Mouse (Mus musculus): ENCODE results near the gene Wdr20.
A peak's percentile ranks its signal among the peaks of the same experiment; 100 is the strongest.
"Not testable (repeated sequence)": the region's sequence is repeated elsewhere in the genome, so short reads cannot be mapped to it uniquely, and the experiment has no call there.

Gene Wdr20

GRCm38 (mm10) chr12:110737170-110738157 is at the start of gene Wdr20:
Gene Wdr20 (plus strand): TSS chr12:110737944.
- DNase-seq: peak; percentile 99

DNA sequence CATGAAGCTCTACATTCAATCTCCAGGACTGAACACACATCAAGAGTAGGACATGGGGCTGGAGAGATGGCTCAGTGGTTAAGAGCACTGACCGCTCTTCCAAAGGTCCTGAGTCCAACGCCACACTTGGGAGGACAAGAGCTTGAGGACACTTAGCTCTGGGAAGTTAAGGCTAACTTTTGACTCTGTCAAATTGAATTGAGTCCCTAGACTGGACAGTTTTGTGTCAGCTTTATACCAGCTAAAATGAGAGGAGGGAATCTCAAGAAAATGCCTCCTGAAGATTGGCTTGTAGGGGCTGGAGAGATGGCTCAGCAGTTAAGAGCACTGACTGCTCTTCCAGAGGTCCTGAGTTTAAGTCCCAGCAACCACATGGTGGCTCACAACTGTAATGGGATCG is 48.8 kb upstream of the Wdr20 start:
- DNase-seq: not testable (repeated sequence)

DNA sequence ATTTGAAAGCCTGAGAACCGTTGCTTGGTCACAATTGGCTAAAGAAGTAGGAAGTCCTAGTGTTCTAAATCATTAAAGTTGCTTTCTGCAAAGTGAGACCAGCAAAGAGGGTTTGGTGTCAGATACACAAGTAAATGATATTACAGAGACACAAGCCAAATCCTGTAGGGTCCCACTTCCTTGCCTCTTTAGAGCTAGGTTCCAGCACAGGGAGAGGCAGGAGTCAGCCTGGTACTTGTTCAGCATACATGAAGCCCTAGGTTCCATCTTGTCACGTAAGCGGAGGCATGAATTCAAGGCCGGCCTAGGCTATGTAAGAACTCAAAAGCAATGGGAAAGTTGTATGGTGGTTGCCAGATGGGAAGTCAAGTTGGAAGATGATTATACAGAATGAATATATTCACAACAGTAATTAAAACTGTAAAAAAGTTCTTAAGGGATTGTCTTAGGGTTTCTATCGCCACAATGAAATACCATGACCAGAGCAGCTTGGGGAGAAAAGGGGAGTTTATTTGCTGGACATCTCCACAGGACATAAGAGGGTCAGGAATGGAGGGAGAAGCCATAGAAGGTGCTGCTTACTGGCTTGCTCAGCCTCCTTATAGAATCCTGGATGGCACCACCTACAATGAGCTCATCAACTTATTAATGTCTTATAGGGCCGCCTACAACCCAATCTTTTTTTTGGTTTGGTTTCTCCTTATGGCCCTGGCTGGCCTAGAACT is 47.7 kb upstream of the Wdr20 start:
- no peak for DNase-seq

DNA sequence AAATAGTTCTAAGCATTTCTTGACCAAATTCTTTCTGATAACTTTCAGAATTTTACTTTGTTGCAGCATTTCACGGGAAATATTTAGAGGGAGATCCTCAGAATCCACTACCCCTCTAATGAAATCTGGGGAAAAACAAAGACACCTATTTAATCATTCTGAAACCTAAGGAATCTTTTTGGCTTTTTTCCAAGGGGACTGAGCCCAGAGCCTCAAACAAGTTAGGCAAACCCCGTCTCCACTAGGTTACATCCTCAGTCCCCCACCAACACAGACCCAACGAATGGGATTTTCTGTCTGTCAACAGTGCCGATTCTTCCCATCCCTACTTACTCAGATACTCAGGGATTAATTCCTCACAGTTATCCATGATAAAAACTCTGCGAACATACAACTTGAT is 44.4 kb upstream of the Wdr20 start:
- not testable (repeated sequence) for DNase-seq

GRCm38 (mm10) chr12:110695676-110696171 is 42.0 kb upstream of the Wdr20 start:
- peak; percentile 54 for DNase-seq

DNA sequence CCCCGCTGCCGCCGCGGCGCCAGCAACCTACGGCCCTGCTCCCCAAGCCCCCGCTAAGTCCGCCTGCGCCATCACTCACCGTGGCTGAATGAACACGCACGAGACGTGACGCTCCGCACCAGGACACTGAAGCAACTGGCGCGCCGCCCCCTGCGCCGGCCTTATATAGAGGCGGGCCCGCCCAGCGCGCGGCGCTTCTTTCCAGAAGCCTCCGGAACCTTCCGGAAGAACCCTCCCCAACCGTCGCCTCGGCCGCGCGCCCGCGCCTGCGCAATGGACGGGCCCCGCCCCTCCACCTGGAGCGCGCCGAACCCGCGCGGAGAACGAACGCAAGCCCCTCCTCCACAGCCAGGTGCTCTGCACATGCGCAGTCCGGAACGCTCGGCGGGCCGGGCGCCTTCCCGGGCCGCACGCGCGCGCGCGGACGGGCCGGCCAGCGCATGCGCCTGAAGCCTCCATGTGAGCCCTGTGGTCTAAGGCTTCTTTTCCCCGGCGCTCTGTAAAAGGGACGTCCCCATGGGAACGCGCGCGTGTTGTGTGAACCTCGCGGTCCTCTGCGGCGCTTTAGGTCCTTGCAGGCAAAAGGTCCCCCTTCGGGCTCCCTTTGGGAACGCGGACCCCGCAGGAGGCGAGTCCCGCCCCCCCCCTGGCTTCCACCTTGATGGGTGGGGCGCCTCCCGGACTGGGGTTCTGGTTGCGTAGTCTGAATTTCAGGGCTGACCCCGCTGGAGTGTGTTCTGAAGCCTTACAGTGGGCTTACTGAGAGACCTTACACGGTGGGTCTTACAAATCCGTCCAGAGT is 41.4 kb upstream of the Wdr20 start:
- DNase-seq: peak; percentile 99

DNA sequence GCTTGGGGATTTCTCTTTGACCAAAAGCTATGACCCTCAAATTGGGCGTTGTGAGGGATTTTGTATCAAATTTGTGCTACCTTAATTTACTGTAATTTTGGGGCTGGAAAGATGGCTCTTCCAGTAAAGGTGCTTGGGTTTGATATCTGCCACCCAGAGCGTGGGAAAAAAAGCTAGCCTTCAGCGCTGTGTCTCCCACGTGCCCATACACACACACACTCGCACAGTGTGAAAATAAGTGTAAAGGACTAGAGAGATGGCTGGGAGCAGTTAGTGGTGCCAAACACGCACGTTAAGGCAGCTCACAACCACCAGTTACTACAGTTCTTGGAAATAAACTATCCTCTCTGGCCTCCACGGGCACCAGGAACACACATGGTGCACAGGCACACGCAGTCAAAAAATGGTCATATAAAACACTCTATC is 40.8 kb upstream of the Wdr20 start:
- no peak for DNase-seq

DNA sequence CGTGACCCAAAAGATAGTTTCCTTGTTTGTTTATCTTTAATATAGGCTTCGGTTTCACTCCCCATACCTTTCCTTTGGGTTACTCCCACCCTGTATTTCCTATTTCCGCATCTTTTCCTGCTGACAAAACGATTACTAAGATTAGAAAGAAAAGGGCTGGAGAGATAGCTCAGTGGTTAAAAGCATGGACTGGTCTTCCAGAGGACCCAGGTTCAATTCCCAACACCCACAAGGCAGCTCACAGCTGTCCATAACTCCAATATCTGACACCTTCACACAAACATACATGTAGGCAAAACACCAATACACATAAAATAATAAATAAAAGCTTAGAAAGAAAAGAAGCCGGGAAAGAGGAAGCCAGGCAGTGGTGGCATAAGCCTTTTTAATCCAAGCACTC is 40.3 kb upstream of the Wdr20 start:
- no peak for DNase-seq

DNA sequence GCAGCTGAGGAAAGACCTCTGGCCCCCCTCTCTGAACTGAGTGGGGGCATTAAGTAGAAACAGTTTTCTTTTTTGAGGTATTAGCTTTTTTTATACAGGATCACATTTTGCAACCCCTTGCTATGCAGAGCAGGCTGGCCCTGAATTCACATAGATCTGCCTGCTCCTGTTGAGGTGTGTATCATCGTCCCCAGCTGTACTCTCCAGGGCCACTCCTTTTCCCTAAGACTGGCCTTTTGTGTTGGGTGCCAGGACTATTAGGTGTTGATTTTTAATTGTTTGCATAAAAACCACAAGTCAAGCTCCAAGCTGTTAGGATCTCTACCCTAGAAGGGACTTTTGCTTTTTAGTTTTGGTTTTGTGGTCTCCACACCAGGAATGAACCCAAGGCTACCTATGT is 39.7 kb upstream of the Wdr20 start:
- DNase-seq: no peak

DNA sequence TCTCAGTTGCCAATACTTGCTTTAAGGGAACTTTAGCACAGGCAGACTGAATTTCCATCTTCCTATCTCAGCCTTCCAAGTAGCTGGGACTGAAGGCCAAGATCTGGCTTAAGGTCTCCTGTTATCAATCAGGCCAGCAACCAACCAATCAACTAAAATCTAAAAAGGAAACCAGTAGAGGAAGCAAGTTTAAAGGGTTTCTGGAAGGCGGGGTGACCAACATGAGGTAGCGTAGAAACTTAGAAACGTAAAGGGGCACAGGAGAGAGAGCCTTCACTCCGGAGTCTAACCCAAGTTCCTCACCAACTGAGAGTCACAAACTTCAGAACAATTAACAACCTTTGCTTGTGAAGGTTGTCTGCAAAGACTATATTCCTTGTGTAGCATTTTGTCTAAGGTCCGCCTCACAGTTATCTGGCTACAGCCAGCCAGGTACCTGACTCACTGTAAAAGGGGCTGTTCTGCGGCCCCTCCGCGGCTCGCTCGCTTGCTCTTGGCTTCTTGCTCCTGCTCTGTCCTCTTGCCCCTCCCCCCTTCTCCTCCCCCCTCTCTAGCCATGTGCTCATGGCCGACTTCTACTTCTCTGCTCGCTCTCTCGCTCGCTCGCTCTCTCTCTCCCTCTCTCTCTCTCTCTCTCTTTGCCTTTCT is 39.1 kb upstream of the Wdr20 start:
- no peak for DNase-seq

- no peak for DNase-seq
These were observed 38.6 kb upstream of the Wdr20 start for GRCm38 (mm10) chr12:110699171-110699547.

DNA sequence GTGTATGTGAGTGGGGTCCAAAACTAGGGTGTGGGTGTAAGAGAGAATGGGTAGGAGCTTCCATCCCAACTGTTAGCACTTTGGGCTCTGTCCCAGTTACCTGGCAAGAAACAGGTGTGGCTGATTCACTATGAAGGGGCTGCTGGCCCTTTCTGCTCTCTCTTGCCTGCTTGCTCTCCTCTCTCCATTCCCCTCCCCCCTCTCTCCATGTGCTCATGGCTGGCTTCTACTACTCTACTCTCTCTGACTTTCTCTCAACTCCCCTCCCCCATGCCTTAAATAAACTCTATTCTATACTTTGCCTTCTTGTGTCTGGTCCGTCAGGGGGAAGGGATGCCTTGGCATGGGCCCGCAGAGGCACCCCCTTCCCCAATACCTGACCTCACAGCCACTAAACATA is 37.0 kb upstream of the Wdr20 start:
- no peak for DNase-seq

DNA sequence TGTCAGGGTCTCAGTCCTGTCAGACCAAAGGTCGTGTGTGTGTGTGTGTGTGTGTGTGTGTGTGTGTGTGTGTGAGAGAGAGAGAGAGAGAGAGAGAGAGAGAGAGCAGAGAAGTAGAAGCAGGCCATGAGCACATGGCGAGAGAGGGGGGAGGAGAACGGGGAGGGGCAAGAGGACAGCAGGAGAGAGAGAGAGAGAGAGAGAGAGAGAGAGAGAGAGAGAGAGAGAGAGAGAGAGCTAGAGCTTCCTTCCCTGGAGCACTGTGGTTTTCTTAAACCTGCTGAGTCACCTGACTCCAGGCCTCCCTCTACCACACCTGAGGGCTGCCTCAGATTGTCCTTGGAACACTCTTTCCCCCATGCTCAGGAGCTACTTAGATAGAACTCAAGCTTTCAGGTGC is 36.4 kb upstream of the Wdr20 start:
- not testable (repeated sequence) for DNase-seq

DNA sequence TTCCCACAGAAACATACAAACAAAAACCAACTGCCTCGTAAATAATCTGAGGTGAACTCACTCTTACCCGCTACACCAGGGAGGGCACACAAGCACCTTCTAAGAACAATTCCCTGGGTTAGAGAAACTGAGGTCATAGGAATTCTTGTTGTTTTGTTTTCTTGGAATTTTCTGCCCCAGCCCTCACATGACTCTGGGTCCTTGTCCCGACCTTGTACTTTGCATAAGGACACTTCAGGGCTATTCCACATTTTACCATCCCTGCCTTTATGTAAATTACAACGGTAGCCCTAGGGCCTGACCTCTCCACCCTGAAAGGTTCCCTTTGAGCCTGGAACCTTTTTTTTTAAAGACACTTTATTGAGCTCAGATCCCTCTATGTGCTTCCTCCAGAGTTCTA is 35.2 kb upstream of the Wdr20 start, which contains the start of gene Hsp90aa1:
Gene Hsp90aa1 (minus strand): TSS at position 173 of the 400 bp plus-strand sequence.
- DNase-seq: no peak

- DNase-seq: peak; percentile 94
These were observed 34.7 kb upstream of the Wdr20 start for GRCm38 (mm10) chr12:110703008-110703471.

DNA sequence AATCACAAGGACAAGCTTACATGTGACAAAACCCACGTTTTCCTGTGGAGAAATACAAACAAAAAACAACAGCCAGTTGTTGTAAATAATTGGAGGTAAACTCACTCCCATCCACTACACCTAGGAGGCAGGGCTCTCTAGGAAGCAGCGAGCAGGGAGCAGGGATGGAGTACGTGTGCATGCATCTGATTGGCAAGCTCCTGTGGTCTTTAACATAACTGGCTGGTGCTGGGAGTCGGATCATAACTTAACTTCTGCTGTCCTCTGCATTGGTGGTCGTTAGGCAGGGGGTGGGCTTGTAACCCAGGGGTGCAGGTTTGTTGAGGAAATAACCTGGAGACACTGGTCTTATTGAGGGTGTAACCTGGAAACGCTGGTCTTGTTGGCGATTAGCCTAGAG is 34.1 kb upstream of the Wdr20 start:
- no peak for DNase-seq

DNA sequence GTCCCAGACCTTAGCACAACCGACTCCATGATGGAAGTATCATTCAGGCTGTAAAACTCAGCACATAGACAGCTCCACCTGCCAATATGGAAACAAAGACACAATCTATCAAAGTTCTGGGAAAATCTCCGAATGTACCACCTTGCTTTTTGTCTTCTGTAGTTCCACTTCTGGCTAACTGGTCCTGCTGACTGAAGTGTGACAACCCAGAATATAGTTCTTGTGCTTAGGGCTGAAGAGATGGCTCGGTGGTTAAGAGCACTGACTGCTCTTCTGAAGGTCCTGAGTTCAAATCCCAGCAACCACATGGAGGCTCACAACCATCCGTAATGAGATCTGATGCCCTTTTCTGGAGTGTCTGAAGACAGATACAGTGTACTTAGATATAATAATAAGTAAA is 32.3 kb upstream of the Wdr20 start:
- DNase-seq: not testable (repeated sequence)

DNA sequence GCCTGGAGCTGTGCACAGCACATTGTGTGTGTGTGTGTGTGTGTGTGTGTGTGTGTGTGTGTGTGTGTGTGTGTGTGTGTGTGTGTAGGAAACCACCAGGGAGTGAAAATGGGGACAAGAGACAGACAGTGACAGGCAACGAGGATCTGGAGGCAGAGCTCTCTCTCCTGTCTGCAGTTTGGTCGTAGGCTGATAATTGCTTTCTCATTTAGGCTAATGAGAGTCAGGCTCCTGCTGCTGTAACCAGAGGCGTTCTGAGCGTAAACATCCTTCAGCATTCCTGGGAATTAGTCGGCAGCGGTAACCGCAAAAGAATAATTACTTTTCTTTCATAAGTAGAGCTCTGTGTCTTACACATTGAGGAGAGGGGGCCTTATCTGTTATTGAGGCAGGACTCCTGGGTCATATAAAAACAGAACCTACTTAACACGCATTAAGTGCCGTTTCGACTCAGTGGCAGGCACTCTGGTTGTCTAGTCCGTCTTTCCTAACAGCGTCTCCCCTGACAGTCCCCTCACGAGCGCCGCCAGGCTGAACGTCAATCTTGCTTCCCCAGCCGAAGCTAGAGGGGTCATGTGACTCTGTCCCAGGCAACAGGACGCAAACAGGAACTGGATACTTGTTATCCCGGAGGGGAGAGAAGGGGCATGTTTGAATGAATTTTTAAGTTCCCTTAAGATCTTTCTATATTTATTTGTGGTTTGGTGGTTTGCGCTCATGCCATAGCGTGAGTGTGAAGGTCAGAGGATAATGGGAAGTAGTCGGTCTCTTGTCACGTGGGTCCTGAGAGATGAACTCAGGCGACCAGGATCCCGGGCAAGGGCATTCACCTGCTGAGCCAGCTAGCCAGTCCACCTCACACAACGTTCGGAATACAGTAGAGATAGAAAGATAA is 31.2 kb upstream of the Wdr20 start:
- peak; percentile 68 for DNase-seq

GRCm38 (mm10) chr12:110707451-110707850 is 30.3 kb upstream of the Wdr20 start:
- DNase-seq: no peak

GRCm38 (mm10) chr12:110711270-110711669 is 26.5 kb upstream of the Wdr20 start:
- DNase-seq: no peak

DNA sequence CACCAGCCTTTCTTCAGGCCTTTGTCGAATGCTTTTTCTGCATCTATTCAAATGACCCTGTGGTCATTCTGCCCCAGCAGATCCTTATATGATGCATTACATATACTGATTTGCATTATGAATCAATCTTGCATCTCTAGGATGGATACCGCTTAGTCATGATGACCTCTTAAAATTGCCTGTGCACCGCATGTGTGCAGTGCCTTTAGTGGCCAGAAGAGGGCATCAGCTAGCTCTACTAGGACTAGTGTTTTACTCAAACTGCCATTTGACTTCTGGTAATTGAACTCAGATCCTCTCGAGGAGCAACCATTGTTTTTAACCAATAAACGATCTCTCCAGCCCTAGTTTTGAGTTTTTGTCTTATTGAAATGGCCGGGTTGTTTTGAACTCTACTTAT is 24.0 kb upstream of the Wdr20 start:
- DNase-seq: no peak

Data from lung, postnatal 14 days (tissue).